Mouse (Mus musculus) c-Kit-negative CD71-positive TER-119-positive erythroid progenitor cells, embryonic 14.5 days (primary cell): ENCODE measurements around the gene Icam1.
"Not testable (repeated sequence)": the region's sequence is repeated elsewhere in the genome, so short reads cannot be mapped to it uniquely, and the experiment has no call there.

Source experiments
- DNase-seq: peaks from one replicate; pipeline ENCODE4 v3.0.0-alpha.2; 2013; ENCODE audit warnings: low read depth, low spot score

The Icam1 gene

GRCm38 (mm10) chr9:21044785-21045184 lies 29.0 kb downstream of the Icam1 start:
- DNase-seq: not testable (repeated sequence)

GRCm38 (mm10) chr9:21045235-21045634 lies 29.4 kb downstream of the Icam1 start:
- DNase-seq: no peak

GRCm38 (mm10) chr9:21051578-21051977 lies 35.8 kb downstream of the Icam1 start:
- no peak for DNase-seq

DNA sequence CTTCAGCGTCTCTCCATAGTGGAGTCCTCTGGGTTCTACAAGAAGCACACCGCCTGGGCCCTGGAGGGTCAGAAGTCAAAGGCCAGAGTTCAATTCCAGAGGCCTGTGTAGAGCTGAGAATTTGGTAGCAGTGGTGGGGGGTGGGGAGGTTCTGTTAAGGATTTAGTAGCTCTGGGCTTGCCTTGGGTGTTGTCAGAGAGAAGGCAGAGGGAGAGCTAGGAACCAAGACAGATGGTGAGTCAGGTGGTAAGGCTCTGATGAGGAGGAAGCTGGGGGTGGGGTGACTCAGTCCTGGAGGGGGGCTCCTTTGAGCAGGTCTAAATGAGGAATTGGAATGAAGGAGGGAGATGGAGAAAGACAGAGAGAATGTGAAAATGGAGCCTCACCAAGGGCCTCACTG lies 47.1 kb downstream of the Icam1 start:
- no peak for DNase-seq

- DNase-seq: no peak
Observed at GRCm38 (mm10) chr9:21067006-21067684, 51.4 kb downstream of the Icam1 start, which contains the start of gene Zglp1. Gene Zglp1, minus strand, starts transcription at chr9:21067093.

DNA sequence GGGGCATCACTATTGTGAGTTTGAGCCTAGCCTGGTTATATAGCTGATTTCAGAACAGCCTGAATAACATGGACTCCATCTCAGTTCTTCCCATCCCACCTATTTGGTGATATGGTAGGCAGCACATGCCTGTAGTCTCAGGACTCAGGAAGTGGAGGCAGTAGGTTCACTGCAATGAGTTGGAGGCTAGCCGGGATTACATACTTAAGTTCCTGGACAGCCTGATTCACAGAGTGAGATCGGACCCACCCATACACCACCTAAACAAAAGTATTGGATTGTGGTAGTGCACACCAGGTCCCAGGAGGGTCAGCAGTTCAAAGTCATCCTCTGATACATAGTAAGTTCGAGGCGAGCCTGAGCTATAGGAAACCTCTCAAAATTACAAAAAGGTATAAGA lies 56.9 kb downstream of the Icam1 start:
- DNase-seq: no peak

DNA sequence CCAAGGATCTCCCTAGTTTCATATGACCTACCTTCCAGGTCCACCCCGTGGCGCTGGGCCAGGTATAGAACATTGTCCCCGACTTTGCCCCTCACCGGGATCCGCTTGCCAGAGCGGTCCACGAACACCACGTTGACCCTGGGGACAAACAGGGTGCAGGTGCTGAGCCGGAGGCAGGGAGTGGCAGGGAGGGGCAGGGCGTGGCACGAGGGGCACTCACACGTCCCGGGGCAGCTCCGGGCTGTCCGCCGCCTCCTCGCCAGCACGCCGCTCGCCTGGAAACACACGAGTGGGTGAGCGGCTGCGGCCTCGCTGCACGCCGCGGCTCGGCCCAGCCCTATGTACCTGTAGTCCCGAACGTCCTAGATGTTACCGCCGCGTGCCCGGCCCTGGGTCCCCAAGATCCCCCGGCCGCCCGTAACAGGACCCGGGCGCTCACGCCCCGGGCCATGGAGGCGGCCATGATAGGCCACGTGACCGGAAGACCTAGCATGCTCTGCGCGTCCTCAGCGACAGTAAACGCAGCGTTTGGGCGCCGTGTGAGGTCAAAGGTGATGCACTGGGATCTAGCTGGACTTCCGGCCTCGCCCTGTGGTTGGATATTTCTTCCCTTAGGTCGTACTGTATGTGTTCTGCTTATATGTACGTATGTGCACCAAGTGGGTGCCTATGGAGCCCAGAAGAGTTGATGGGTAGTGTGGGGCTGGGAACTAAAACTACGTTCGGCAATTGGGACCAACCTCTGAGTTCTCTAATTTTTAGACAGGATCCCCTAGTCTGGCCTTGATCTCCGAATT lies 57.5 kb downstream of the Icam1 start, which contains the start of the genes Gm49373 and Fdx1l:
TSS of gene Gm49373 (minus strand) at position 53 of the 797 bp plus-strand sequence.
TSS of gene Fdx1l (minus strand) at position 571 of the 797 bp plus-strand sequence.
- peak; percentile 68 for DNase-seq

GRCm38 (mm10) chr9:21074173-21074572 lies 58.4 kb downstream of the Icam1 start:
- no peak for DNase-seq

- no peak for DNase-seq
Observed at GRCm38 (mm10) chr9:21075625-21076024, 59.8 kb downstream of the Icam1 start.
